28 mouse cellular contexts compared by ENCODE assay signal in genomic region chr17:80915666-80916065, GRCm38 (mm10). TPM values are rescaled to one million over a fixed set of nuclear protein-coding genes. Genes with fewer than 3 reads are reported as not detected.
"Had no signal": no experiment of that assay in that cellular context is flagged by ENCODE, and none has a peak within 500 bp of the region (broad histone marks: within the 10 kb centered on the region; RNA-seq: fewer than 3 reads in every experiment).

No protein-coding gene starts in this region.

- H3K9me3 ChIP-seq: embryonic facial prominence, embryonic 10.5 days; embryonic facial prominence, embryonic 12.5 days; embryonic facial prominence, embryonic 13.5 days; embryonic facial prominence, embryonic 15.5 days; forebrain, embryonic 12.5 days; forebrain, embryonic 13.5 days; forebrain, embryonic 15.5 days had no signal

- H3K4me2 ChIP-seq: embryonic facial prominence, embryonic 12.5 days; embryonic facial prominence, embryonic 13.5 days; embryonic facial prominence, embryonic 15.5 days; forebrain, embryonic 12.5 days; forebrain, embryonic 13.5 days; forebrain, embryonic 15.5 days had no signal

- ATAC-seq: forebrain, embryonic 13.5 days; forebrain, embryonic 14.5 days; forebrain, embryonic 15.5 days; forebrain, embryonic 16.5 days; forebrain, postnatal 0 days had no signal

- DNase-seq: cerebellum, adult 2 months; cerebellum, adult 8-10 months; cerebellum, adult 9-10 months; cerebellum, adult 9-11 months; cerebellum, postnatal 10 days; cerebellum, postnatal 14 days; cerebellum, postnatal 25 days; cerebellum, postnatal 36 days; embryo, embryonic 11 days; forebrain, postnatal 0 days; gastrocnemius, adult 2 months; gastrocnemius, postnatal 10 days; gastrocnemius, postnatal 14 days; gastrocnemius, postnatal 25 days; gastrocnemius, postnatal 36 days; heart, adult 18-20 months; heart, adult 2 months had no signal

- H3K36me3 ChIP-seq: embryonic facial prominence, embryonic 10.5 days; embryonic facial prominence, embryonic 12.5 days; embryonic facial prominence, embryonic 13.5 days; embryonic facial prominence, embryonic 15.5 days; forebrain, embryonic 10.5 days; forebrain, embryonic 12.5 days; forebrain, embryonic 15.5 days had no signal

- H3K27me3 ChIP-seq: embryonic facial prominence, embryonic 12.5 days; embryonic facial prominence, embryonic 13.5 days; embryonic facial prominence, embryonic 15.5 days; forebrain, embryonic 12.5 days; forebrain, embryonic 13.5 days; forebrain, embryonic 15.5 days had no signal

- H3K27ac ChIP-seq: embryonic facial prominence, embryonic 10.5 days; embryonic facial prominence, embryonic 12.5 days; embryonic facial prominence, embryonic 13.5 days; embryonic facial prominence, embryonic 15.5 days; forebrain, embryonic 10.5 days; forebrain, embryonic 12.5 days; forebrain, embryonic 13.5 days; forebrain, embryonic 15.5 days; gastrocnemius, adult 2 months; heart, adult 2 months had no signal

- H3K4me1 ChIP-seq: embryonic facial prominence, embryonic 10.5 days; embryonic facial prominence, embryonic 12.5 days; embryonic facial prominence, embryonic 13.5 days; embryonic facial prominence, embryonic 15.5 days; forebrain, embryonic 12.5 days; forebrain, embryonic 13.5 days; forebrain, embryonic 15.5 days had no signal

- H3K4me3 ChIP-seq: embryonic facial prominence, embryonic 10.5 days; embryonic facial prominence, embryonic 12.5 days; embryonic facial prominence, embryonic 13.5 days; embryonic facial prominence, embryonic 15.5 days; erythroblast, embryonic 14.5 days; forebrain, embryonic 10.5 days; forebrain, embryonic 12.5 days; forebrain, embryonic 13.5 days; forebrain, embryonic 15.5 days; gastrocnemius, adult 2 months; heart, adult 2 months had no signal

- H3K9ac ChIP-seq: embryonic facial prominence, embryonic 12.5 days; embryonic facial prominence, embryonic 13.5 days; embryonic facial prominence, embryonic 15.5 days; forebrain, embryonic 12.5 days; forebrain, embryonic 13.5 days; forebrain, embryonic 15.5 days; forebrain, postnatal 0 days had no signal

RNA-seq across cellular contexts. Expression of gene Tmem178, which starts 28.8 kb away (rescaled TPM):
- polyA plus RNA-seq: erythroblast, embryonic 14.5 days had no signal
